Mouse (Mus musculus) intestine, embryonic 14.5 days (tissue): Measurements from ENCODE around the gene Tns1. TPM values are rescaled to one million over a fixed set of nuclear protein-coding genes. Genes with fewer than 3 reads are reported as not detected.

Experiments
- ATAC-seq: fragments of 200-750 bp; cut with Nextera tagmentation; replicated peaks from 2 replicates; pipeline ENCODE4 v1.8.0; 2017; ENCODE audit warnings: low read depth, moderate number of reproducible peaks, moderate TSS enrichment, moderate library complexity; ENCODE audit not compliant: low FRiP score, low TSS enrichment
- DNase-seq: peaks from one replicate; pipeline ENCODE4 v3.0.0-alpha.2; 2018; ENCODE audit warnings: low spot score
- H3K27ac ChIP-seq: fragments of 300-500 bp; sonication (generic); 2 replicates; pipeline ENCODE4 v1.5.1; 2014; ENCODE audit warnings: low read depth, mild to moderate bottlenecking, control low read depth
- H3K27me3 ChIP-seq: fragments of 300-500 bp; sonication (generic); replicated peaks from 2 replicates; pipeline ENCODE4 v1.6.1; 2014; ENCODE audit warnings: low read length, control low read depth; ENCODE audit not compliant: control insufficient read depth, insufficient read depth
- H3K36me3 ChIP-seq: fragments of 300-500 bp; sonication (generic); 2 replicates; pipeline ENCODE4 v1.6.1; 2014; ENCODE audit warnings: low read length, control low read depth; ENCODE audit not compliant: control insufficient read depth, insufficient read depth
- H3K4me1 ChIP-seq: fragments of 300-500 bp; sonication (generic); replicated peaks from 2 replicates; pipeline ENCODE4 v1.6.1; 2014; ENCODE audit warnings: low read length, control low read depth, mixed read lengths; ENCODE audit not compliant: control insufficient read depth, insufficient read depth
- H3K4me2 ChIP-seq: fragments of 300-500 bp; sonication (generic); 2 replicates; pipeline ENCODE4 v1.6.1; 2014; ENCODE audit warnings: low read length
- H3K4me3 ChIP-seq: fragments of 300-500 bp; sonication (generic); 2 replicates; pipeline ENCODE4 v1.5.1; 2014; ENCODE audit warnings: low read depth, low read length, control low read depth, mixed read lengths
- H3K9ac ChIP-seq: fragments of 300-500 bp; sonication (generic); 2 replicates; pipeline ENCODE4 v1.6.1; 2014; ENCODE audit warnings: mild to moderate bottlenecking, low read length
- H3K9me3 ChIP-seq: fragments of 300-500 bp; sonication (generic); 2 replicates; pipeline ENCODE4 v1.6.1; 2016; ENCODE audit warnings: low read length, control low read depth; ENCODE audit not compliant: control insufficient read depth
- WGBS: fragments of 180-500 bp; shearing (Covaris S2); extraction: QIAGEN DNeasy Blood & Tissue Kit; methylation state at CpG from one replicate; pipeline ENCODE4 v1.1.7; 2014; 5-methylcytosine and 5-hydroxymethylcytosine counted together
- polyA plus RNA-seq: library from polyadenylated mRNA; unstranded; fragments of >200 nt; fragmentation: Nextera tagmentation; extraction: Ambion mirVana; gene quantifications from 2 replicates; pipeline ENCODE4 v1.2.1, GENCODE M21; 2014

Tns1 gene
- polyA plus RNA-seq, 1 experiment from 2014 or later = 28.7 TPM

DNA sequence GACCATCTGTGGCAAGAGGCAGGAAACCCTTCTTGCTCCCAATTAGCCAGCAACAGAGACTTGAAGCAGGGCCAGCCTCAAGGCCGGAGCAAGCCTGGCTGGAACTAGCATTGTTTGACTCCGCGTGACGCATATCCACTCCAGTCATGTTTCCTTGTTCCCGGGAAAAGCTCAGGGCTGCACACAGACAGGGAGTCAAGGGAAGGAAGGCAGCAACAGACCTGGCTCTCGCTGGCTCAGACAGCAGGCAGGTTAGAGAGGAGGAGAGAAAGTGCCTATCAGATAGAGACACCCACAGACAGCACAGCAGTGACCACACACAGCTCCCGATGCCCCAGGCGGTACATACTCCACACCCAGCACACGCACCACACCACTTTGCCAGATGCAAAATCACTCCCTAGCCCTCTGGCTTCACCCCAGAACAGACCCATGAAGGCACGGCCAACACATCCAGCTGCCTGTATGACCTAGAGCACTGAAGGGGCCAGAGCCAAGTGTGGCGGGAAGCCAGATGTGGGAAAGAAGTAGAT is 96.6 kb downstream of the Tns1 start:
- no peak overlapping the region for H3K4me3 ChIP-seq
- H3K27me3 ChIP-seq = no peaks in the 10 kb centered on the region
- peak overlapping the region; percentile 84 for H3K27ac ChIP-seq
- no peak for ATAC-seq
- no peaks in the 10 kb centered on the region for H3K9me3 ChIP-seq
- H3K9ac ChIP-seq = 0 out of 2 replicates have a peak overlapping the region, but pooled peaks have one; percentile 3
- no peak overlapping the region for H3K4me2 ChIP-seq
- DNase-seq = no peak
- no peaks in the 10 kb centered on the region for H3K36me3 ChIP-seq
- 28% methylated on average over 11 of the region's 11 CpGs for WGBS
- H3K4me1 ChIP-seq = peaks cover 72% of the 10 kb centered on the region

DNA sequence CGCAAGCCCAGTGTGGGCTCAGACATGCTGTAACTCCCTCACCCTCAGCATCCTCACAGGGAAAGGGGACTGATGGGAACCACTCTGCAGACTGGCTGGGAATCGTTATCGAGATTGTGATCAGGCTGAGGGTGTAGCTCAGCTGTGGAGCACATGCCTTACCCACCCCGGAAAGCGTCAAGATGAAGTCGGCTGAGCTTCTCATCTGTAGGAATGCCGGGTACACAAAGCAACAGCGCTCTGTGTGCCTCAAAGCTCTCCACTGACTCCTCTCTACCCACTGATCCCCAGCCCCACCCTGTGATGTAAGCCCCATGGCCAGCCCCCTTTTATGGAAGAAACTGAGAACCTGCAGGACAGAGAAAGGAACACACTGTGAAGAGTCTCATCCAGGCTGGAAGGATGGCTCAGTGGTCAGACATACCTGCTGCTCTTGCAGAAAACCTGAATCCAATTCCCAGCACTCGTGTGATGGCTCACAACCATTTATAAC is 97.5 kb downstream of the Tns1 start:
- no peaks in the 10 kb centered on the region for H3K9me3 ChIP-seq
- DNase-seq = no peak
- WGBS = 63% methylated on average over 9 of the region's 9 CpGs
- no peak overlapping the region for H3K4me2 ChIP-seq
- H3K4me3 ChIP-seq = no peak overlapping the region
- no peak overlapping the region for H3K9ac ChIP-seq
- peak overlapping the region; percentile 84; the same call in 1 of the 2 replicates for H3K27ac ChIP-seq
- H3K36me3 ChIP-seq = no peaks in the 10 kb centered on the region
- peaks cover 69% of the 10 kb centered on the region for H3K4me1 ChIP-seq
- H3K27me3 ChIP-seq = no peaks in the 10 kb centered on the region
- ATAC-seq = no peak

DNA sequence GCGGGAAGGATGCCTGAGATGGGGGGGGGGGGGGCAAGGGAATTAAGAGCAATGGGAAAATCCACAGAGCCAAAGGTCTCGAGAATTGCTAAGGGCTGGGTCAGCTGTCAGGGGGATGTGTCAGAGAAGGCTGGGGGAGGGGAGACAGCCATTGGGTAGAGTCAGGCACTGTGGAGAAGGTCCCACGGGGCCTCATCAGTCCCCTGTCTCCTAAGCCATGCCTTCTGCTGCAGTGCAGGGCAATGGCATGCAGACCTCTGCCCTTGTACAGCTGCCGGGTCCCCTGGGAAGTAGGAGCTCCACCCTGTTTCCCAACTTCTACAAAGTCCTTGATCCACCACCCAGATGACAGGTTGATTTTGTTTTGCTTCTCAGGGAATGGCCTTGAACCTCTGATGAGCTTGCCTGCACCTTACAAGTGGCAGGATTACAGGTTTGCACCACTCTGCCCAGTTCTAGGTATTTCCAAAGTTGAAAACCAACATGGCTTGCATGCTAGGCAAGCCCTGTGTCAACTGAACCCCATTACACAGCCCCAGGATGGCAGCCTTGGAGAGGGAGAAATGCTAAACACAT is 98.5 kb downstream of the Tns1 start:
- H3K4me1 ChIP-seq = peaks cover 58% of the 10 kb centered on the region
- H3K36me3 ChIP-seq = no peaks in the 10 kb centered on the region
- ATAC-seq = no peak
- 29% methylated on average over 4 of the region's 4 CpGs for WGBS
- H3K9me3 ChIP-seq = no peaks in the 10 kb centered on the region
- H3K4me3 ChIP-seq = no peak overlapping the region
- no peak for DNase-seq
- no peak overlapping the region for H3K4me2 ChIP-seq
- H3K27me3 ChIP-seq = no peaks in the 10 kb centered on the region
- no peak overlapping the region for H3K9ac ChIP-seq
- peak overlapping the region; percentile 78; the same call in 1 of the 2 replicates for H3K27ac ChIP-seq

DNA sequence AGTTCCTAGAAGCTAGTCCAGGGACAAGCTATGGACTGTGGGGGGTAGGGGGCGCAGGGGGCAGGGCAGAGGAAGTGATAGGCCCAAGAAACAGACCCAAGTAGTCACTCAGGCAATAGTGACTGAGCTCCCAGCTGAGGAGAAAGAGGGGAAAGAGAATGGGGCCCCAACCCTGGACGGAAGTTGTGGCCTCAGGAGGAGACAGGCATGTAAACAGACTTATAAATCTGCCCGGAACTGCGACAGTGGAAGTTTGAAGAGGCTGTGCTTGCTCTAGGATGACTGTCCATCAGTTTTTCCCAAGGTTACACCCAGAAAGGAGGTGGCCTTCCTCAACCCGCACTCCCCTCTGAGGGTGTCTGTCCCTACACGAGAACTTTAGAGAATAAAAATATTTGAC is 99.0 kb downstream of the Tns1 start:
- ATAC-seq = no peak
- Histone ChIP-seq H3K4me1 (peaks cover 53% of the 10 kb centered on the region), H3K27me3 (no peaks in the 10 kb centered on the region), H3K9me3 (no peaks in the 10 kb centered on the region), H3K36me3 (no peaks in the 10 kb centered on the region), H3K4me2 (0 out of 2 replicates have a peak overlapping the region, but pooled peaks have one; percentile 8), H3K9ac (no peak overlapping the region), H3K4me3 (no peak overlapping the region), H3K27ac (peak overlapping the region; percentile 78)
- DNase-seq = no peak
- 14% methylated on average over 6 of the region's 6 CpGs for WGBS

DNA sequence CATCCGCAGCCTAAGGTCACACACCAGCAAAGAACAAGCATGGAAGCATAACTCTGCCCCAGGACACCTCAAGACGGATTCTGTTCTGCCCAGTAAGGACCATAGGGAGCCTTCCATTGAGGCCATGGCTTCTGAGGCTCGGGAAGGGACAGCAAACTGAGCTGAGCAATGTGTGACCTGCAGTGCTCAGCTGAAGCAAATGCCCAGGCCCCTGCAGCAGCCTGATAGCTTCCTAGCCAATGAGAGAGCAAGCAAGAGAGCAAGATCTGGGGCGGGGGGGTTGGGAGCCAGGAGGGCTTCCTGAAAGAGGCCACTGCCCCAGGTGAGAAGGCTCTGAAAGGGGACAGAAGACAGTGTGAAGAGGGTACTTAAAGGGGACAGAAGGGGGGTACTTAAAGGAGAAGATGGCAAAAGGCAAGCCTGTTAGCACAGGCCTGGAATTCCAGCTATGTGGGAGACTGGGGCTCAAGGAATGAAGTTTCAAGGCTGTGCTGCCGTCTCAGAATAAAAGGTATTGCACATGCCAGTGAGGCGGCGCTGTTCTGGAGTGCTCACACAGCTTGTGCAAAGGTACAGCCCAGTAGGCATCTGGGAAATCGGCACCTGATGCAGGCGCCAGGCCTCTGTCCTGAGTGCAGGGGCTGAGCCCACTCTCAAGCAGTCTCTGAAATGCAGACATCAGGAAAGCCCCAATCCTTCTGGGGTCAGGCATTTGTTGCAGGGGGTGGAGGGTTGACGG is 99.6 kb downstream of the Tns1 start:
- 44% methylated on average over 10 of the region's 10 CpGs for WGBS
- DNase-seq (no peak), ATAC-seq (0 out of 2 replicates have a peak, but pooled peaks have one; percentile 36)
- Histone ChIP-seq H3K4me2 (0 out of 2 replicates have a peak overlapping the region, but pooled peaks have one; percentile 8), H3K27ac (peak overlapping the region; percentile 78), H3K9me3 (no peaks in the 10 kb centered on the region), H3K9ac (no peak overlapping the region), H3K4me1 (peaks cover 53% of the 10 kb centered on the region), H3K4me3 (no peak overlapping the region), H3K36me3 (no peaks in the 10 kb centered on the region), H3K27me3 (no peaks in the 10 kb centered on the region)

DNA sequence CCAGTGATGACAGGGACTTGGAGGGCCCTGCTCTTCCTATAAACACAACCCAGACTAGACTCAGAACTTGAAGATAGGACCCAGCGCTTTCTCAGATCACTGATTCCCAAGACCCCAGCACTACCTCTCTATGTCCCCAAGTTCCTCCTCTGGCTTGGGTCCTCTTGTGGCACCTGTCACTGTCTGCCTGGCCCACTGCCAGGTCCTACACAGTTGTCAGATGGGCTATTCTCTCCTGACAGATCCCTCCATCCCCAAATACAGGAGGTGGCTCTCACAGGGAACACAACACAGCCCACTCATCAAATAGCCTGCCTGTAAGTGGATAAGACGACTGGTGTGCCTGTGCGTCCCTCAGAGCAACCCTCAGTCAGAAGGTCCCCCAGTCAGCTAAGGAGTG is 101.3 kb downstream of the Tns1 start:
- Histone ChIP-seq H3K9ac (no peak overlapping the region), H3K4me2 (no peak overlapping the region), H3K36me3 (no peaks in the 10 kb centered on the region), H3K4me3 (no peak overlapping the region), H3K9me3 (no peaks in the 10 kb centered on the region), H3K4me1 (peaks cover 37% of the 10 kb centered on the region), H3K27ac (no peak overlapping the region), H3K27me3 (no peaks in the 10 kb centered on the region)
- no peak for ATAC-seq
- DNase-seq = no peak
- 83% methylated on average over 3 of the region's 3 CpGs for WGBS

DNA sequence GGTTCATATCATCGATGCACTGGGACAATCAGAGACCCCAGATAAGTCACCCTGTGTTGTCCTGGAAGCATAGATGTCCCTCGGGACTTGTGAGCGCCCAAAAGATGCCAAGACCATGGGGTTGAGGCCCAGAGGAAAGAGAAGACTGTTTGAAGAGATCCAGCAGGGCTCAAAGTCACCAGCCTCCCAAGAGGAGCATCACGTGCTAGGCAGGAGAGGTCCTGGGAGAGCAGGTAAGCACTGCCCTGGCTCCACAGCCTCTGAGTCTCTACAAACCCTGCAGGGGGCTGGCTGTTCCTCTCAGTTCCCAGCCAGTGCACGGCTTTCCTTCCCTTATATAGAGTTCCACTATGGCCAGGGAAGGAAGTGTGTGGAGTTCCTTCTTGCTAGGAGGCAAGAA is 101.7 kb downstream of the Tns1 start:
- 75% methylated on average over 5 of the region's 5 CpGs for WGBS
- peaks cover 33% of the 10 kb centered on the region for H3K4me1 ChIP-seq
- no peak for DNase-seq

DNA sequence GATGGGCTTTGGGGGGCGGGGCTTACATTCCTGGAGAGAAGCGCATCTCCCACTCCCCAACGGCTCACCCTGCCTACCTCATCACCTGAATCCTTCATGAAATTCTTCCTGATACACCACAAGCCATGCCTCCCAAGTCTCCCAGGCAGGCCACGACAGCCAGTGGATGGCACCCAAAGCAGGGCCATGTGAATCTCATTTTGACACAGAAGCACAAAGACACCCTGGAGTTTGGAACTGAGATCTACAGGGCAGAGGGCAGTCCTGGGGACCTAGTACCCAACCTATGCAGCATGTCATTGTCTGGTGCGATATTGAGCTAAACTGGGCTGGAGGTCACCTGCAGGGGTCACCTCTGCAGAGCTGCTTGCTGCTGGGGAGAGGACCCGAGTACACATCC is 104.0 kb downstream of the Tns1 start:
- DNase-seq (no peak), ATAC-seq (no peak)
- no peaks in the 10 kb centered on the region for H3K36me3 ChIP-seq
- no peaks in the 10 kb centered on the region for H3K9me3 ChIP-seq
- 60% methylated on average over 6 of the region's 6 CpGs for WGBS
- H3K27ac ChIP-seq = no peak overlapping the region
- H3K4me2 ChIP-seq = no peak overlapping the region
- peaks cover 22% of the 10 kb centered on the region for H3K4me1 ChIP-seq
- H3K27me3 ChIP-seq = no peaks in the 10 kb centered on the region
- H3K4me3 ChIP-seq = no peak overlapping the region
- no peak overlapping the region for H3K9ac ChIP-seq

More for the DNA sequence above, 101.7 kb downstream of the Tns1 start:
- no peak overlapping the region for H3K4me2 ChIP-seq
- no peak overlapping the region for H3K4me3 ChIP-seq
- no peaks in the 10 kb centered on the region for H3K36me3 ChIP-seq
- H3K9me3 ChIP-seq = no peaks in the 10 kb centered on the region
- no peak overlapping the region for H3K9ac ChIP-seq
- H3K27me3 ChIP-seq = no peaks in the 10 kb centered on the region
- no peak for ATAC-seq
- H3K27ac ChIP-seq = no peak overlapping the region
